9 mouse cellular contexts compared by ENCODE assay signal in genomic region chr12:49107415-49108148, GRCm38 (mm10).
"Had no signal": no experiment of that assay in that cellular context is flagged by ENCODE, and none has a peak within 500 bp of the region (broad histone marks: within the 10 kb centered on the region; RNA-seq: fewer than 3 reads in every experiment).

No protein-coding gene starts in this region.

- H3K4me1 ChIP-seq: limb, embryonic 12.5 days had no signal

- H3K4me3 ChIP-seq: limb, embryonic 12.5 days had no signal

- H3K9ac ChIP-seq: limb, embryonic 12.5 days; liver, embryonic 14.5 days had no signal

- H3K27me3 ChIP-seq: limb, embryonic 12.5 days had no signal

- DNase-seq: kidney, adult 9 months; kidney, postnatal 36 days; layer of hippocampus, adult 9-11 months; liver; lung, adult 18-20 months had no signal

- H3K9me3 ChIP-seq: limb, embryonic 12.5 days had no signal

- H3K36me3 ChIP-seq: limb, embryonic 12.5 days had no signal

- H3K27ac ChIP-seq: kidney, postnatal 0 days; limb, embryonic 12.5 days; liver, embryonic 14.5 days; stomach, postnatal 0 days had no signal

- H3K4me2 ChIP-seq: limb, embryonic 12.5 days had no signal
